Mouse (Mus musculus) limb, embryonic 13.5 days (tissue): ENCODE results near the gene Kiss1. TPM values are rescaled to one million over a fixed set of nuclear protein-coding genes. Genes with fewer than 3 reads are reported as not detected.

ENCODE experiments used
- ATAC-seq: fragments of 200-750 bp; cut with Nextera tagmentation; 2 replicates; pipeline ENCODE4 v1.8.0; 2017; ENCODE audit warnings: low read depth, moderate number of reproducible peaks, moderate TSS enrichment; ENCODE audit not compliant: low FRiP score
- H3K27ac ChIP-seq: fragments of 300-500 bp; sonication (generic); 2 replicates; pipeline ENCODE4 v1.5.1; 2015; ENCODE audit warnings: inconsistent platforms, mild to moderate bottlenecking, moderate library complexity
- H3K27me3 ChIP-seq: fragments of 300-500 bp; sonication (generic); 2 replicates; pipeline ENCODE4 v1.6.1; 2015; ENCODE audit warnings: mild to moderate bottlenecking, inconsistent platforms
- H3K36me3 ChIP-seq: fragments of 300-500 bp; sonication (generic); 2 replicates; pipeline ENCODE4 v1.6.1; 2015; ENCODE audit warnings: inconsistent platforms, mild to moderate bottlenecking, moderate library complexity
- H3K4me1 ChIP-seq: fragments of 300-500 bp; sonication (generic); 2 replicates; pipeline ENCODE4 v1.6.1; 2015; ENCODE audit warnings: inconsistent platforms
- H3K4me2 ChIP-seq: fragments of 300-500 bp; sonication (generic); replicated peaks from 2 replicates; pipeline ENCODE4 v1.6.1; 2015; ENCODE audit warnings: inconsistent platforms, mild to moderate bottlenecking, moderate library complexity
- H3K4me3 ChIP-seq: fragments of 300-500 bp; sonication (generic); 2 replicates; pipeline ENCODE4 v1.5.1; 2015; ENCODE audit warnings: moderate library complexity, mild to moderate bottlenecking, inconsistent platforms
- H3K9ac ChIP-seq: fragments of 300-500 bp; sonication (generic); 2 replicates; pipeline ENCODE4 v1.6.1; 2015; ENCODE audit warnings: mild to moderate bottlenecking, inconsistent platforms
- H3K9me3 ChIP-seq: fragments of 300-500 bp; sonication (generic); 2 replicates; pipeline ENCODE4 v1.6.1; 2016; ENCODE audit warnings: inconsistent platforms
- WGBS: fragments of 180-500 bp; shearing (Covaris S2); methylation state at CpG from one replicate; pipeline ENCODE4 v1.1.7; 2015; 5-methylcytosine and 5-hydroxymethylcytosine counted together
- polyA plus RNA-seq: library from polyadenylated mRNA; unstranded; fragments of >200 nt; fragmentation: Nextera tagmentation; extraction: Ambion mirVana; gene quantifications from 2 replicates; pipeline ENCODE4 v1.2.1, GENCODE M21; 2015

Gene Kiss1
- not detected in 2 replicates for polyA plus RNA-seq

GRCm38 (mm10) chr1:133321267-133321925 lies at the start of gene Kiss1:
Gene Kiss1 (plus strand): TSS chr1:133321875.
- Histone ChIP-seq H3K27ac (no peak within 1 kb of the TSS), H3K36me3 (no peaks in the 10 kb centered on the region), H3K4me1 (no peaks in the 10 kb centered on the region), H3K27me3 (no peaks in the 10 kb centered on the region), H3K4me2 (no peak within 1 kb of the TSS), H3K4me3 (no peak within 1 kb of the TSS), H3K9ac (no peak within 1 kb of the TSS), H3K9me3 (no peaks in the 10 kb centered on the region)
- ATAC-seq = no peak
- WGBS = 77% methylated on average over 13 of the region's 13 CpGs

- H3K4me3 ChIP-seq = no peak overlapping the region
- H3K27ac ChIP-seq = no peak overlapping the region
- ATAC-seq = no peak
- no peaks in the 10 kb centered on the region for H3K4me1 ChIP-seq
- H3K36me3 ChIP-seq = no peaks in the 10 kb centered on the region
- WGBS = 86% methylated on average over 19 of the region's 19 CpGs
- H3K9ac ChIP-seq = no peak overlapping the region
- no peaks in the 10 kb centered on the region for H3K27me3 ChIP-seq
- H3K4me2 ChIP-seq = no peak overlapping the region
- H3K9me3 ChIP-seq = no peaks in the 10 kb centered on the region
Observed at GRCm38 (mm10) chr1:133274163-133274562, 47.5 kb upstream of the Kiss1 start.

DNA sequence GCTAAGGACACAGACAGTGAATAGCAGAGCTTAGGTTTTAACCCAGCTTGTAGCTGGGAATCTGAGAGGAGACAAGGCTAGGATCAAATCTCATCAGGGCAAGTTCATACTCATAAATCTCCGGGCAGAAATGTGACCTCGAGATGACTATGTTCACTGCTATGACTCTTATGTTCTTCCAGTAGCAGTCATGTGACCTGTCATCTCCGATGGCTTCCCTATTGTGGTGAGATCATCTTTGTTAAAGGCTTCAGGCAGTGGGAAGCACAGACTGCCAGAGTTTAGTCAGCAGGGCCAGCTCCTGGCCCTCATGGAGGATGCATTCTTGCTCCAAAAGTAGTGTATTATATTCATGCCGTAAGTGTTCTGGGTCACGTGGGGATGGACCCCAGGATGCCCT lies 44.7 kb upstream of the Kiss1 start:
- H3K4me3 ChIP-seq = no peak overlapping the region
- no peaks in the 10 kb centered on the region for H3K36me3 ChIP-seq
- no peaks in the 10 kb centered on the region for H3K4me1 ChIP-seq
- no peak overlapping the region for H3K9ac ChIP-seq
- H3K27me3 ChIP-seq = no peaks in the 10 kb centered on the region
- WGBS = 82% methylated on average over 5 of the region's 5 CpGs
- no peak overlapping the region for H3K27ac ChIP-seq
- ATAC-seq = no peak
- no peaks in the 10 kb centered on the region for H3K9me3 ChIP-seq
- no peak overlapping the region for H3K4me2 ChIP-seq

DNA sequence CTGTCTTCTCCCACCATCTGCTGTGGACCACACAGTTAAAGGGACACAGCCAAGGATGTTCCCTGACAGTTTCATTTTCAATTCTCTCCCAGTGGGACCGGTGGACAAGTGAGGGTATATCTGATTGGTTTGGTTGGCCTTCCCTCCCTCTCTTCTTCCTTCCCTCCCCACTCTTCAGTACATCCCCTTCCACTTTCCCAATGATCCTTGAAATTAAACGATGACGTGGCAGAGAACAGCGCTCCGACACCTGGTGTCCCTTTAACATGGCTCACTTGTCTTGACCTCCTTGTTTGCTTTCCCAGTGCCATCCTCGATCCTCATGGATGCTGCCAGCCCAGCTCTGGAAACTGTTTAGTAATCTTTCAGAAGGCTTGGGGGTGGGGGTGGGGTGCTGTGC lies 43.1 kb upstream of the Kiss1 start:
- Histone ChIP-seq H3K4me1 (no peaks in the 10 kb centered on the region), H3K4me2 (no peak overlapping the region), H3K36me3 (no peaks in the 10 kb centered on the region), H3K27me3 (no peaks in the 10 kb centered on the region), H3K9ac (no peak overlapping the region), H3K9me3 (no peaks in the 10 kb centered on the region), H3K27ac (no peak overlapping the region), H3K4me3 (no peak overlapping the region)
- ATAC-seq = no peak
- 73% methylated on average over 6 of the region's 6 CpGs for WGBS

DNA sequence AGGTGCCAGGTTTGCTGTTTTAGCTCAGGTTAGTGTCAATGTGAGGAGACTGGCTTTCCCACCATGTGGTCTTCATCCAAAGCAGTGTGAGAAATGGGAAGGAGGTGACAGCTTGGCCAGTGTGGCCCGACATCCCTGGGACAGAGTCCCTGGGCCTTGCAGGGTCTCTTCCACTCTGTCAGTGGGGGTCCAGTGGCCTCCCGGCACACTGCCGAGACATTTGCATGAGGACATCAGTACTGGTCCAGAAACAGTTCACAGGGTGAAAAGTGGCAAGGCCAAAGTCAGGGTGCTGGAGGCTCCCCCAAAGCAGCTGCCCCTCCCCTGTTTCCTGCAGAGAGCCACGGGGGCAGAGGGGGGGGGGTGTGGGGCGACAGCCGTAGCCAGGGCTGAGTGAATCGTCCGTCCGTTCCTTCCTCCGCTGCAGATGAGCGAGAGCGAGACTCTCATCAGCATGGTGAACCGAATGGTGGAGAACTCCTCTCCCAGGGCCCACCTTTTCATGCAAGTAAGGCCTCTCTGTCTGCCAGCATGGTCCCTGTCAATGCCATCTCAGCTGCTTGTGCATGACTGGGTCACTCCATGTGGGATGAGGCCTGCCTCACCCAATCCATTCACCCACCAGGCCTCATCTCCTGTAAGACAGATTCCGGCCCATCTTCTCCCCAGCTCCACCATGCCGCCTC lies 42.6 kb upstream of the Kiss1 start:
- H3K27ac ChIP-seq = no peak overlapping the region
- WGBS = 68% methylated on average over 15 of the region's 15 CpGs
- no peaks in the 10 kb centered on the region for H3K36me3 ChIP-seq
- H3K9me3 ChIP-seq = no peaks in the 10 kb centered on the region
- H3K27me3 ChIP-seq = no peaks in the 10 kb centered on the region
- H3K4me2 ChIP-seq = no peak overlapping the region
- no peak overlapping the region for H3K4me3 ChIP-seq
- no peaks in the 10 kb centered on the region for H3K4me1 ChIP-seq
- H3K9ac ChIP-seq = no peak overlapping the region
- no peak for ATAC-seq

DNA sequence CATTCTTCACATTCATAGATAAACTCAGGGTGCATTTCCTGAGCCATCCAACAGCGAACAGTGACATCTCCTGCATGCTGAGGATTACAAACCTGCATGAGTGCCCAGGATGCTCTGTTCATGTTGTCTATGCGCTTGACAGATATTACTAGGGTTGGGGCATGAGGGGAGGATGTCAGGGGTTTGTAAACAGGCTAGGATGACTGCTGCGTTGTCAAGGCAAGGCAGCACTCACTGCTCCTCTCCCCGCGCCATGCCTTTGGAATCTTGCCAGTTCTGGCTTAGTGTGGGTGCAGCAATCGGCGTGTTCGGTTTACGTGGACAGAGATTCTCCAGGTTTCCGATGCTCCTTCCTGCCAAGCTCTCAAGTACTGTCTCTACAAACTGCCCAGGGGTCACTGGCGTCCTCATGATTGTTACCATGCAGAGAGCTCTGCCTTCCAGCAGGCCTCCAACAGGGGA lies 42.0 kb upstream of the Kiss1 start:
- WGBS = 90% methylated on average over 11 of the region's 11 CpGs
- Histone ChIP-seq H3K9ac (no peak overlapping the region), H3K4me2 (no peak overlapping the region), H3K4me3 (no peak overlapping the region), H3K27me3 (no peaks in the 10 kb centered on the region), H3K36me3 (no peaks in the 10 kb centered on the region), H3K4me1 (no peaks in the 10 kb centered on the region), H3K9me3 (no peaks in the 10 kb centered on the region), H3K27ac (no peak overlapping the region)
- no peak for ATAC-seq

- Histone ChIP-seq H3K4me3 (no peak overlapping the region), H3K4me1 (no peaks in the 10 kb centered on the region), H3K4me2 (no peak overlapping the region), H3K36me3 (no peaks in the 10 kb centered on the region), H3K9me3 (no peaks in the 10 kb centered on the region), H3K9ac (no peak overlapping the region), H3K27me3 (no peaks in the 10 kb centered on the region), H3K27ac (no peak overlapping the region)
- ATAC-seq = no peak
- 89% methylated on average over 2 of the region's 2 CpGs for WGBS
Observed at GRCm38 (mm10) chr1:133280537-133280936, 41.1 kb upstream of the Kiss1 start.

DNA sequence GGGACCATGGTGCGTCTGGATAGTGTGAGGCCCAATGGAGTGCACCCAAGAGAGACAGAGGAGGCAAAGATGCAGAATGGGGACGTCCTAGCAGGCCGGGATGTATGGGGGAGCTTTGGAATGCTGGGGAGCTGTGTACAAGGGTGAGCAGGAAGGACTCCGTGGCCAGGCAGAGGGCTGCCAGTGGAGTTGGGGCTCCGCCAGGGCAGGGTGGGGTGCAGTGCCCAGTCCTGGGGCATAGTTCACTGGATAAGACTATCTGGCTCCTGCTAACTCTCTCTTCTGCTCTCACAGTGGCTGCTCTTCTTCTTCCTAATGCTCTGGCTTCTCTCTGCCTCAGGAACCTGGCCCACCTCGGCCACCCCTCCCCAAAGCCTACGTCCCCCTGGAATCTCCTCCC lies 35.8 kb upstream of the Kiss1 start:
- Histone ChIP-seq H3K9ac (no peak overlapping the region), H3K9me3 (no peaks in the 10 kb centered on the region), H3K4me2 (no peak overlapping the region), H3K4me1 (no peaks in the 10 kb centered on the region), H3K4me3 (no peak overlapping the region), H3K36me3 (no peaks in the 10 kb centered on the region), H3K27ac (no peak overlapping the region), H3K27me3 (no peaks in the 10 kb centered on the region)
- ATAC-seq = no peak
- 82% methylated on average over 7 of the region's 7 CpGs for WGBS

DNA sequence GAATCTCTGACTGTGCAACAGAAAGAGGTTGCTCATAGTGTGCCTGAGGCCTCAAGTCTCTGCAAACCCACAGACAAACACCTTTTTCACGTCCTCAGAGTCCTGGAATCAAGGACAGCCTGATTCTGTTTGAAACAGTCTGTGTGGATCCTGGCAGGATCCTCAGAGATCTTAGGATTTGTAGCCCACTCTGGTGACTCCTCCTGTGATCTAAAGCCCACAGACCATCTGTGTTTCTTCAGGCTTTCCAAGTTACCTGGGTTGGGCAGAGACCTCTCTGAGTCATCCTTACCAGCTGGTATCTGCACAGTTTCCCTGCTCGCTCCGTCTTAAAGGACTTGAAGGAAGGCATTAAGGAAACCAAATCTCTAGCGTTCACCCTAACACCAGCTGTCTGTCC lies 34.6 kb upstream of the Kiss1 start:
- WGBS = 79% methylated on average over 4 of the region's 4 CpGs
- Histone ChIP-seq H3K27me3 (no peaks in the 10 kb centered on the region), H3K4me1 (no peaks in the 10 kb centered on the region), H3K27ac (no peak overlapping the region), H3K4me3 (no peak overlapping the region), H3K9me3 (no peaks in the 10 kb centered on the region), H3K9ac (no peak overlapping the region), H3K36me3 (no peaks in the 10 kb centered on the region), H3K4me2 (no peak overlapping the region)
- no peak for ATAC-seq

DNA sequence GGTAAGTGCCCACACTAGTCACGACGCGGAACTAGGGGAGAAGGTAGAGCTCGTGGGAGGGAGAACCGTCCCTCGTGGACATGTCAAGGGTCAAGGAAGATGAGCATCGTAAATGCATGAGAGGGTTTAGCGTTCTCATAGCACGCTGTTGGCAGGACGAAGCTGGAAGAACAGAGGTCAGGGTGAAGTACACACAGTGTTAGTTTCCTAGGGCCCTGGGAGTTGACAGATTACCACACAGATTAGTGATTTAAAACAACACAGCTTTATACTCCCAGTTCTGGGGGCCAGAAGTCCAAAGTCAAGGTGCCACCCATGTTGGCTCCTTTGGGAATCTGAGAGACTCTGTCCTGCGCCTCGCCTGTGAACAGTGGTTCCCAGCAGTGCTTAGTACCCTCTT lies 33.8 kb upstream of the Kiss1 start:
- 89% methylated on average over 12 of the region's 12 CpGs for WGBS
- Histone ChIP-seq H3K36me3 (no peaks in the 10 kb centered on the region), H3K4me1 (no peaks in the 10 kb centered on the region), H3K4me3 (no peak overlapping the region), H3K9me3 (no peaks in the 10 kb centered on the region), H3K27me3 (no peaks in the 10 kb centered on the region), H3K9ac (no peak overlapping the region), H3K4me2 (no peak overlapping the region), H3K27ac (no peak overlapping the region)
- ATAC-seq = no peak

- H3K4me3 ChIP-seq = no peak overlapping the region
- no peak overlapping the region for H3K9ac ChIP-seq
- 84% methylated on average over 6 of the region's 6 CpGs for WGBS
- no peak for ATAC-seq
- H3K4me2 ChIP-seq = no peak overlapping the region
- no peaks in the 10 kb centered on the region for H3K9me3 ChIP-seq
- H3K27me3 ChIP-seq = peaks cover 4% of the 10 kb centered on the region; the same call in 1 of the 2 replicates
- no peaks in the 10 kb centered on the region for H3K36me3 ChIP-seq
- H3K27ac ChIP-seq = no peak overlapping the region
- H3K4me1 ChIP-seq = peaks cover 7% of the 10 kb centered on the region
Observed at GRCm38 (mm10) chr1:133291888-133292287, 29.8 kb upstream of the Kiss1 start.

DNA sequence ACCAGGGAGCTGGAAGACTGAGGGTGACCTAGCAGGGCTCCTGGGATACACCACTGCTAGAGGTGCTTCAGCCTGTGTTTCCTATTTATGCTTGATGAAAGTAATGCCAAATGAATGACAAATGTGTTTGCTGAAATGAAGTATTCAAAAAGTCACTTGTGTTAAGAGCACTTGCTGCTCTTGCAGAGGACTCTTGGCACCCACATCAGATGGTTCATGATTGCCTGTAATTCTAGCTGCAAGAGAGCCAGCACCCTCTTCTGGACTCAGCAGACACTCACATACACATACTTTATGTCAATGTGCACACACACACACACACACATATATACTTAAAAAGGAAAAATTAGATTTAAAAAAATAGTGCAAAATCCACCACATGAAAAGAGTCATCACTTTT lies 29.1 kb upstream of the Kiss1 start:
- Histone ChIP-seq H3K9me3 (no peaks in the 10 kb centered on the region), H3K27me3 (peaks cover 5% of the 10 kb centered on the region; the same call in 1 of the 2 replicates), H3K4me2 (no peak overlapping the region), H3K27ac (no peak overlapping the region), H3K9ac (no peak overlapping the region), H3K4me3 (no peak overlapping the region), H3K36me3 (no peaks in the 10 kb centered on the region), H3K4me1 (peaks cover 7% of the 10 kb centered on the region)
- ATAC-seq = no peak

- Histone ChIP-seq H3K4me1 (peaks cover 20% of the 10 kb centered on the region), H3K36me3 (no peaks in the 10 kb centered on the region), H3K9ac (no peak overlapping the region), H3K4me2 (no peak overlapping the region), H3K4me3 (no peak overlapping the region), H3K9me3 (no peaks in the 10 kb centered on the region), H3K27me3 (peaks cover 42% of the 10 kb centered on the region), H3K27ac (no peak overlapping the region)
- ATAC-seq = no peak
- WGBS = 86% methylated on average over 9 of the region's 9 CpGs
Observed at GRCm38 (mm10) chr1:133296376-133296775, 25.3 kb upstream of the Kiss1 start.
